Mouse (Mus musculus): Measurements from ENCODE around the gene Slc24a2.

DNA sequence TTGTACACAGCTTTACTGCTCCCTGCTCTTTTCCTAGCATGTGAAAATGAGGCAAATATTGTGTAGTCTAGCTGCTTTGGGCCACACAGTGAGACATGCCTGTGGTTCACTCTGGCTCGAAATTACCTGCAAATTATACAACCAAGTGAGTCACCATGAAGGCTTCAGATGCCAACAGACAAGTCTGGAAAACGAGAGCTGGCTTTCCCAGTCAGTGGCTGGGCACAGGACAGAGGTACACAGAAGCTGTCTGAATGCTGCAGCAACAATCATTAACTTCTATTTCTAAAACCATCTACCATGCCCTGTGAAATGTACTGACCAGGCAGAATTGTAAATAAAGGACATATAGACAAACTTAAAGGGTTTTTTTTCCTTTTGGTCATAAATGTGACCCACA lies 151.6 kb downstream of the Slc24a2 start:
- no peak for TF ChIP-seq CTCF (IDR thresholded peaks at IDR 0.05; ENCODE audit: low read depth, low read length)
- TF ChIP-seq POLR2A (IDR thresholded peaks at IDR 0.05; ENCODE audit: borderline replicate concordance, low read depth, low read length), result no peak
